Mouse (Mus musculus) spleen, adult 2 months (tissue): ENCODE data around the gene Gm11020. TPM values are rescaled to one million over a fixed set of nuclear protein-coding genes. Genes with fewer than 3 reads are reported as not detected.

ENCODE experiments used
- DNase-seq, 2 experiments: peaks; one replicate each; pipeline versions ENCODE4 v3.0.0 to v3.0.0-alpha.2; 2012 to 2021; ENCODE audit warnings: low spot score in 2 of 2, low read depth in 1 of 2
- H3K27ac ChIP-seq: fragments of 200-500 bp; 2 replicates; pipeline ENCODE4 v1.5.1; 2012; ENCODE audit warnings: low read length, inconsistent platforms; ENCODE audit not compliant: insufficient read depth
- H3K27me3 ChIP-seq: fragments of 200-500 bp; 2 replicates; pipeline ENCODE4 v1.6.1; 2012; ENCODE audit warnings: mild to moderate bottlenecking, moderate library complexity, low read length, inconsistent platforms; ENCODE audit not compliant: control insufficient read depth, insufficient read depth
- H3K36me3 ChIP-seq: fragments of 200-500 bp; 2 replicates; pipeline ENCODE4 v1.6.1; 2012; ENCODE audit warnings: mild to moderate bottlenecking, low read length, inconsistent platforms; ENCODE audit not compliant: control insufficient read depth, insufficient read depth
- H3K4me1 ChIP-seq: fragments of 200-500 bp; 2 replicates; pipeline ENCODE4 v1.6.1; 2011; ENCODE audit warnings: inconsistent platforms; ENCODE audit not compliant: control insufficient read depth, insufficient read depth, insufficient read length
- H3K4me3 ChIP-seq: fragments of 200-500 bp; 2 replicates; pipeline ENCODE4 v1.5.1; 2011; ENCODE audit warnings: mild to moderate bottlenecking, inconsistent platforms; ENCODE audit not compliant: insufficient read depth, insufficient read length; ENCODE audit errors: extremely low read depth
- CTCF ChIP-seq: fragments of 200-500 bp; IDR thresholded peaks from 2 replicates; pipeline ENCODE4 v1.5.1; 2011; ENCODE audit warnings: mild to moderate bottlenecking, inconsistent platforms; ENCODE audit not compliant: insufficient read depth, insufficient read length, insufficient replicate concordance; ENCODE audit errors: extremely low read depth
- POLR2A ChIP-seq: fragments of 200-500 bp; IDR thresholded peaks from 2 replicates; pipeline ENCODE4 v1.6.1; 2011; ENCODE audit warnings: low read depth, low read length, inconsistent platforms
- WGBS: fragments of 180-500 bp; shearing (Covaris S2); methylation state at CpG from one replicate; pipeline ENCODE4 v1.1.7; 2018; 5-methylcytosine and 5-hydroxymethylcytosine counted together
- polyA plus RNA-seq: library from polyadenylated mRNA; depleted of rRNA; stranded (reverse); fragments of >200 nt; gene quantifications from 2 replicates; pipeline ENCODE4 v1.2.3, GENCODE M21; 2012

Gene Gm11020
- polyA plus RNA-seq, 1 experiment = not detected

DNA sequence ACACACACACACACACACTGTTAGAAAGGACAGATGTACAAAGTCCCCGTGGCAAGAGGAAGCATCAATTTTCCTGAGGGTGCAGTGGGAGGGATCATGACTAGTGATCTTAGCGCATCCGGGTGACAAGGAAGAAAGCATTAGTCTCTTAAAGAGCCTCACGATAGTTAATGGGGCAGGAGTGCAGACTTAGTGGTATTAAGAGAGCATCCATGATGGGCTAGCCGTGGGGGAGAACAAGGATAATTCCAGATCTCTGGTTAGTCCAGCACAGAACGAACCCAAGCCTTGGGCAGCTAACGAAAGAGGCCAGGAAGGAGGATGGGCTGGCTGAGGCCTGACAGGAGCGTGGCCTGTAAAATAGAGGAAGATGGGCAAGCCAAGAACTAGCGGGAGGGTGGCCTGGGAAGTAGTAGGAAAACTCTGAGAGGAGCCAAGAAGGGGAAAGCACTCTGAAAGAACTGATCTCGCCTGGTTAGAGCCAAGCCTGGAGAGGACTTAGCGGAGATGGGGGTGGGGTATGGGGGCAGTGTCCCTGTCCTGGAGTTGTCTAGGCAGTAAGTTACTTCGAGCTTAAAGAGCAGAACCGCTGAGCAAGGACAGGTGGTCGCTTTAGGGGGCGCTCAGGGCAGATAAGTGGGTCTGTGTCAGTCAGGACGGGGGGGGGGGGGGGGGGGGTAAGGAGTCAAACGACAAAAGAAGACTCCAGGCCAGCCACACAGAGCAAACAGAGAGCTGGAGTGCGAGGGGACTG is 18.0 kb downstream of the Gm11020 start, which contains the start of gene Cmtm3:
Gene Cmtm3, plus strand, starts transcription at position 182 of the 754 bp plus-strand sequence.
- 39% methylated on average over 17 of the region's 18 CpGs for WGBS
- TF ChIP-seq CTCF = no peak
- no peak for TF ChIP-seq POLR2A
- Histone ChIP-seq H3K4me3 (peak within 1 kb of the TSS; percentile 74), H3K27me3 (no peaks in the 10 kb centered on the region), H3K27ac (peak within 1 kb of the TSS; percentile 58), H3K4me1 (no peaks in the 10 kb centered on the region), H3K36me3 (no peaks in the 10 kb centered on the region)
- no peak for DNase-seq

DNA sequence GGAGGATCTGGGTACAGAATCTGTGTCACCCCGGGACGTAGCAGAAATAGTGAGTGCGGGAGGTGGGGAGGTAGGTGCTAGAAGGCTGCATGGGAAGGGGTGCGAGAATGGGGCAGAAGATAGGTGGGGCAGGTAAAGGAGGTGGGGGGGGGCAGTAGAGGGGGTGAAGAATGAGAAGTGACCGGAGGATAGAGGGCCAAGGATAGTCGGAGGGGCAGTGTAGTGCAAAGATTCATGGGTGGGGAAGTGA is 18.5 kb downstream of the Gm11020 start:
- TF ChIP-seq CTCF (no peak), POLR2A (no peak)
- H3K4me3 ChIP-seq = peak overlapping the region; percentile 74; the same call in 1 of the 2 replicates
- WGBS = 4% methylated on average over 6 of the region's 6 CpGs
- H3K36me3 ChIP-seq = no peaks in the 10 kb centered on the region
- H3K4me1 ChIP-seq = no peaks in the 10 kb centered on the region
- no peaks in the 10 kb centered on the region for H3K27me3 ChIP-seq
- peak overlapping the region; percentile 54; the same call in 1 of the 2 replicates for H3K27ac ChIP-seq
- no peak for DNase-seq

DNA sequence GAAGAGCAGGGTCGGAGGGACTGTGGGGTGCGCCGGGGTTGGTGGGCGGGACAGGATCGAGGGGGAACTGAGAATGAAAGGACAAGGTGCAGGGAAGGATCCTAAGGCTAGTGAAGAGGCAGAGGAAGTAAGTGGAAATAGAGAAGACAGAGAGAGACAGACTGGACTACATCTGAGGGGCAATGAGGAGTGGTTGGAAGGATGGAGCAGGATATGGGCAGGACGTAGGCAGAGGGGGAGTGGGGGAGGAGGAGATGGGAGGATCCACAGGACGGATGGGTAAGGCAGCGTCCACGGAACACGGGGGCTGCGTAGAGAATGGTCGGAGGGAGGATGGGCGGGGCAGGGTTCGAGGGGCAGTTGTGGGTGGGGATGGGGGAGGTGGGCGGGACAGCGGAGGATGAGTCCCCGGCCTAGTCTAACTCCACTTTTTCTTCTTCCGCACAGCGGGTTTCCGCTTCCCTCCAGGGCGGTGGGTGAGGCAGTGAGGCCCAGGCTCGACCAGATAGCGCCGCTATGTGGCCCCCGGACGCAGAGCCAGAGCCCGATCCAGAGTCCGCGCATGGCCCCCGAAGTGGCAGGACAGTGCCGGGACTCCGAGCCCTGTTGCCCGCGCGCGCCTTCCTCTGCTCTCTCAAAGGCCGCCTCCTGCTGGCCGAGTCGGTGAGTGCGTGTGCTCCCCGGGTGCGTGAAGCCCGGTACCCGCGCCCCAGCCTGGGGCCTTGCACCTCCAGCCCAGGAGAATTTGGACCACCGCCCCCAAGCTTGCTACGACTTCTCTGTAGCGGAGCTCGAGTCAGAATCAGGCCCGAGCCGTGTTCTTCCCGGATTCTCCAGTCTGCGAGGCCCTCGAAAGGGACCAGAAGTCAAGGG is 19.1 kb downstream of the Gm11020 start:
- no peaks in the 10 kb centered on the region for H3K36me3 ChIP-seq
- peak overlapping the region; percentile 64 for H3K27ac ChIP-seq
- DNase-seq = peak; percentile 52 to 75
- WGBS = 1% methylated on average over 50 of the region's 54 CpGs
- H3K4me1 ChIP-seq = no peaks in the 10 kb centered on the region
- H3K27me3 ChIP-seq = no peaks in the 10 kb centered on the region
- no peak; the same call in 1 of the 2 replicates for TF ChIP-seq POLR2A
- TF ChIP-seq CTCF = peak; percentile 34; the same call in 1 of the 2 replicates
- peak overlapping the region; percentile 74 for H3K4me3 ChIP-seq

DNA sequence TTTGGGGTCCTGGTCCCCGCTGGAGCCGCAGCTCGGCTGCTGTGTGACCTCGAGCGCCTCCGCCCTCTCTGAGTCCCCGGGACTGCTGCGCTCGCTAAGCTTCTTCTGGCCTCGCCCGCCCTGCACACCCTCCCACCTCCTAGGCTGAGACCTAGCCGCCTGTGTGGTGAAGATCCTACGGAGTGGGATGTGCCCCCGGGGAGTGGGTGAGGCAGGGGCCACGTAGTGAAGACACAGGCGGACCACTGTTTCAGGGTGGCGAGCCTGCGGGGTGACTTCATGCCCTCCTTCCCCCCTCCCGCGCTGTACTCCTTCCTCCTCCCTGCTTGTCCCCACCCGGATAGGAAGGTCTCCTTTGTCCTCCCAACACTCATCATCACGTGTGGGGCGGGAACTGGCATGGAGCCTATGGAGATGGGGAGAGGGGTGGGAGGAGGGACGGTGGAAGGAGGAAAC is 19.8 kb downstream of the Gm11020 start:
- DNase-seq = no peak
- Histone ChIP-seq H3K27me3 (no peaks in the 10 kb centered on the region), H3K4me1 (no peaks in the 10 kb centered on the region), H3K4me3 (peak overlapping the region; percentile 74), H3K27ac (peak overlapping the region; percentile 64), H3K36me3 (no peaks in the 10 kb centered on the region)
- TF ChIP-seq POLR2A = no peak
- no peak for TF ChIP-seq CTCF
- WGBS = 7% methylated on average over 24 of the region's 24 CpGs

DNA sequence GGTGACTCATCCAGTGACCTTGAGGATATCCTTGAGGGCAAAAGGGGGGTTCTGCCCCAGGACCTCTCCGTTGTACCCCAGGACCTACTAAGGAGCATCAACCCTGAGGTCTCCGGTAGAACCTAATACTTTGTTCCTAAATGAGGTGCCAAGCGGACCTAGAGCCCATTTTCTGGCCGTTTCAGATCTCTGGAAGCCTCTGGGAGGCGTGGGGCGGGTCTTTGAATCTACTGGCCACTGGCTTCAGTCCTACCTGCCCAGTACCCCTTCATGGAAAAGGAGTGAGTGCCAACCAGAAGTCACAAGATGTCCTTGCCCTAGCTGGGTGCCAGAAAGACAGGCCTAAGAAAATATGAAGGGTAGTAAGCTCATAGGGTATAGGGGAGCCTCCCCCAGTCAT is 20.3 kb downstream of the Gm11020 start:
- WGBS = 84% methylated on average over 6 of the region's 6 CpGs

DNA sequence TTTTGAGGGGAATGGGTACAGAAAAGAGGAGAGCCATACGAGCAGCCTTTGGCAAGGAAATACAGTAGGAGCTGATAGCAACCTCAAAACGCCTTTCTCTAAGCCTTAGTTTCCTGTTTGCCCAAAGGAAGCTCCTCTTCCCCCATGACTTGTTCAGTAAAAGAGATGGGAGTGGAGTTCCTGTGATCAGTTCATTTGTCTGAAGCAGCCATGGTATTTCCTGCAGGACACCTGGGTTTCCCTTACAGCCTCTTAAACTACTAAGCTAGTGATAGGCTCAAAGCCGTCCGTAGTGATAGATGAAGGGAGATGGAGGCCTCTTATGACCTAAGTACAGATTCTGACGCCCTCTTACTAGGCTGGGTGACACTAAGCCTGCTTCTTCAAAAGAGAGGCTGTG is 21.1 kb downstream of the Gm11020 start:
- H3K4me1 ChIP-seq = no peaks in the 10 kb centered on the region
- no peak for TF ChIP-seq CTCF
- TF ChIP-seq POLR2A = no peak
- DNase-seq = no peak
- 77% methylated on average over 5 of the region's 5 CpGs for WGBS
- H3K4me3 ChIP-seq = no peak overlapping the region
- H3K27me3 ChIP-seq = no peaks in the 10 kb centered on the region
- no peak overlapping the region for H3K27ac ChIP-seq
- peaks cover 4% of the 10 kb centered on the region; the same call in 1 of the 2 replicates for H3K36me3 ChIP-seq

More for the DNA sequence above, 20.3 kb downstream of the Gm11020 start:
- DNase-seq = no peak
- TF ChIP-seq POLR2A (no peak), CTCF (no peak)
- peaks cover 3% of the 10 kb centered on the region; the same call in 1 of the 2 replicates for H3K36me3 ChIP-seq
- H3K4me1 ChIP-seq = no peaks in the 10 kb centered on the region
- peak overlapping the region; percentile 10; the same call in 1 of the 2 replicates for H3K27ac ChIP-seq
- no peak overlapping the region for H3K4me3 ChIP-seq
- H3K27me3 ChIP-seq = no peaks in the 10 kb centered on the region
